Mouse (Mus musculus) intestine, embryonic 16.5 days (tissue): ENCODE measurements at regions not wholly inside any gene's neighbourhood (a gene's known extent, or its start where the extent isn't known, plus 50 kb on each side); places are given as distances from the start of the nearest gene placed in this dataset.

ENCODE experiments used
- ATAC-seq: fragments of 200-750 bp; cut with Nextera tagmentation; 2 replicates; pipeline ENCODE4 v1.8.0; 2017; ENCODE audit warnings: moderate TSS enrichment, moderate library complexity
- H3K27ac ChIP-seq: fragments of 300-500 bp; sonication (generic); 2 replicates; pipeline ENCODE4 v1.5.1; 2014; ENCODE audit warnings: mild to moderate bottlenecking, low read length
- H3K27me3 ChIP-seq: fragments of 300-500 bp; sonication (generic); replicated peaks from 2 replicates; pipeline ENCODE4 v1.6.1; 2014; ENCODE audit warnings: low read length, control low read depth, mixed read lengths; ENCODE audit not compliant: control insufficient read depth, insufficient read depth
- H3K36me3 ChIP-seq: fragments of 300-500 bp; sonication (generic); 2 replicates; pipeline ENCODE4 v1.6.1; 2014; ENCODE audit warnings: low read length, control low read depth; ENCODE audit not compliant: control insufficient read depth, insufficient read depth
- H3K4me1 ChIP-seq: fragments of 300-500 bp; sonication (generic); 2 replicates; pipeline ENCODE4 v1.6.1; 2014; ENCODE audit warnings: low read length, control low read depth, mixed read lengths; ENCODE audit not compliant: control insufficient read depth, insufficient read depth
- H3K4me2 ChIP-seq: fragments of 300-500 bp; sonication (generic); 2 replicates; pipeline ENCODE4 v1.6.1; 2014; ENCODE audit warnings: low read depth, low read length, control low read depth
- H3K4me3 ChIP-seq: fragments of 300-500 bp; sonication (generic); 2 replicates; pipeline ENCODE4 v1.5.1; 2014; ENCODE audit warnings: mild to moderate bottlenecking, low read length
- H3K9ac ChIP-seq: fragments of 300-500 bp; sonication (generic); 2 replicates; pipeline ENCODE4 v1.6.1; 2014; ENCODE audit warnings: low read depth, low read length
- H3K9me3 ChIP-seq: fragments of 300-500 bp; sonication (generic); 2 replicates; pipeline ENCODE4 v1.6.1; 2016; ENCODE audit warnings: low read length, control low read depth; ENCODE audit not compliant: control insufficient read depth
- WGBS: fragments of 180-500 bp; shearing (Covaris S2); extraction: QIAGEN DNeasy Blood & Tissue Kit; methylation state at CpG from one replicate; pipeline ENCODE4 v1.1.7; 2014; 5-methylcytosine and 5-hydroxymethylcytosine counted together

GRCm38 (mm10) chr17:51415746-51416145, 236.6 kb upstream of the Tbc1d5 start:
- no peaks in the 10 kb centered on the region for H3K36me3 ChIP-seq
- WGBS, result 87% methylated on average over 6 of the region's 6 CpGs
- no peaks in the 10 kb centered on the region for H3K4me1 ChIP-seq
- no peak overlapping the region for H3K27ac ChIP-seq
- no peaks in the 10 kb centered on the region for H3K9me3 ChIP-seq
- no peak for ATAC-seq
- H3K4me3 ChIP-seq, result no peak overlapping the region
- no peaks in the 10 kb centered on the region for H3K27me3 ChIP-seq
- no peak overlapping the region for H3K4me2 ChIP-seq
- no peak overlapping the region for H3K9ac ChIP-seq

- H3K4me3 ChIP-seq, result no peak overlapping the region
- H3K36me3 ChIP-seq, result no peaks in the 10 kb centered on the region
- WGBS, result 68% methylated on average over 4 of the region's 4 CpGs
- H3K27ac ChIP-seq, result no peak overlapping the region
- H3K9ac ChIP-seq, result no peak overlapping the region
- ATAC-seq, result no peak
- H3K4me2 ChIP-seq, result no peak overlapping the region
- H3K27me3 ChIP-seq, result no peaks in the 10 kb centered on the region
- H3K9me3 ChIP-seq, result no peaks in the 10 kb centered on the region
- no peaks in the 10 kb centered on the region for H3K4me1 ChIP-seq
These were observed 235.2 kb upstream of the Tbc1d5 start for GRCm38 (mm10) chr17:51414304-51414703.

- Histone ChIP-seq H3K36me3 (no peaks in the 10 kb centered on the region), H3K4me1 (no peaks in the 10 kb centered on the region), H3K9me3 (no peaks in the 10 kb centered on the region), H3K4me2 (no peak overlapping the region), H3K27ac (no peak overlapping the region), H3K27me3 (no peaks in the 10 kb centered on the region), H3K9ac (no peak overlapping the region), H3K4me3 (no peak overlapping the region)
- ATAC-seq, result no peak
These were observed 234.6 kb upstream of the Tbc1d5 start for GRCm38 (mm10) chr17:51413741-51414140.

- 63% methylated on average over 12 of the region's 12 CpGs for whole genome bisulfite sequencing
These were observed 232.5 kb upstream of the Tbc1d5 start for GRCm38 (mm10) chr17:51411545-51412094.

GRCm38 (mm10) chr17:51408894-51409293, 229.7 kb upstream of the Tbc1d5 start:
- 54% methylated on average over 5 of the region's 5 CpGs for WGBS
- no peaks in the 10 kb centered on the region for H3K27me3 ChIP-seq

More at GRCm38 (mm10) chr17:51411545-51412094, 232.5 kb upstream of the Tbc1d5 start:
- H3K4me2 ChIP-seq, result no peak overlapping the region
- no peak overlapping the region for H3K4me3 ChIP-seq
- ATAC-seq, result no peak
- no peaks in the 10 kb centered on the region for H3K36me3 ChIP-seq
- H3K9ac ChIP-seq, result no peak overlapping the region
- H3K9me3 ChIP-seq, result no peaks in the 10 kb centered on the region
- no peak overlapping the region for H3K27ac ChIP-seq
- H3K27me3 ChIP-seq, result no peaks in the 10 kb centered on the region
- no peaks in the 10 kb centered on the region for H3K4me1 ChIP-seq

GRCm38 (mm10) chr17:51408367-51408766, 229.2 kb upstream of the Tbc1d5 start:
- Histone ChIP-seq H3K4me3 (no peak overlapping the region), H3K27ac (no peak overlapping the region), H3K9me3 (no peaks in the 10 kb centered on the region), H3K4me1 (no peaks in the 10 kb centered on the region), H3K4me2 (no peak overlapping the region), H3K36me3 (no peaks in the 10 kb centered on the region), H3K9ac (no peak overlapping the region), H3K27me3 (no peaks in the 10 kb centered on the region)
- 48% methylated on average over 3 of the region's 3 CpGs for WGBS
- no peak for ATAC-seq

More at GRCm38 (mm10) chr17:51408894-51409293, 229.7 kb upstream of the Tbc1d5 start:
- Histone ChIP-seq H3K9me3 (no peaks in the 10 kb centered on the region), H3K27ac (no peak overlapping the region), H3K4me3 (no peak overlapping the region), H3K4me1 (no peaks in the 10 kb centered on the region), H3K4me2 (no peak overlapping the region), H3K36me3 (no peaks in the 10 kb centered on the region), H3K9ac (no peak overlapping the region)
- no peak for ATAC-seq

GRCm38 (mm10) chr17:51407046-51407445, 227.9 kb upstream of the Tbc1d5 start:
- ATAC-seq, result no peak
- H3K9ac ChIP-seq, result no peak overlapping the region

GRCm38 (mm10) chr17:51405059-51405458, 225.9 kb upstream of the Tbc1d5 start:
- no peaks in the 10 kb centered on the region for H3K9me3 ChIP-seq
- 82% methylated on average over 3 of the region's 3 CpGs for WGBS
- H3K4me2 ChIP-seq, result no peak overlapping the region
- H3K9ac ChIP-seq, result no peak overlapping the region
- H3K4me3 ChIP-seq, result no peak overlapping the region
- no peak overlapping the region for H3K27ac ChIP-seq
- no peaks in the 10 kb centered on the region for H3K36me3 ChIP-seq
- H3K27me3 ChIP-seq, result no peaks in the 10 kb centered on the region
- H3K4me1 ChIP-seq, result no peaks in the 10 kb centered on the region
- no peak for ATAC-seq

More at GRCm38 (mm10) chr17:51407046-51407445, 227.9 kb upstream of the Tbc1d5 start:
- H3K27me3 ChIP-seq, result no peaks in the 10 kb centered on the region
- WGBS, result 82% methylated on average over 4 of the region's 4 CpGs
- no peaks in the 10 kb centered on the region for H3K9me3 ChIP-seq
- no peaks in the 10 kb centered on the region for H3K4me1 ChIP-seq
- H3K27ac ChIP-seq, result no peak overlapping the region
- no peak overlapping the region for H3K4me3 ChIP-seq
- H3K4me2 ChIP-seq, result no peak overlapping the region
- no peaks in the 10 kb centered on the region for H3K36me3 ChIP-seq

GRCm38 (mm10) chr17:51397973-51398372, 218.8 kb upstream of the Tbc1d5 start:
- Histone ChIP-seq H3K27me3 (no peaks in the 10 kb centered on the region), H3K36me3 (no peaks in the 10 kb centered on the region), H3K4me2 (no peak overlapping the region), H3K27ac (no peak overlapping the region), H3K4me3 (no peak overlapping the region), H3K9me3 (no peaks in the 10 kb centered on the region), H3K9ac (no peak overlapping the region), H3K4me1 (no peaks in the 10 kb centered on the region)
- 70% methylated on average over 7 of the region's 7 CpGs for WGBS
- ATAC-seq, result no peak

GRCm38 (mm10) chr17:51393771-51394221, 214.6 kb upstream of the Tbc1d5 start:
- H3K4me2 ChIP-seq, result no peak overlapping the region
- no peak overlapping the region for H3K9ac ChIP-seq
- no peak overlapping the region for H3K4me3 ChIP-seq
- WGBS, result 72% methylated on average over 11 of the region's 11 CpGs
- H3K36me3 ChIP-seq, result no peaks in the 10 kb centered on the region
- ATAC-seq, result no peak
- H3K27me3 ChIP-seq, result no peaks in the 10 kb centered on the region
- H3K4me1 ChIP-seq, result no peaks in the 10 kb centered on the region
- H3K9me3 ChIP-seq, result no peaks in the 10 kb centered on the region
- H3K27ac ChIP-seq, result no peak overlapping the region
